Mouse (Mus musculus) yolk sac, embryonic 10.5 days (tissue): Measurements from ENCODE around the gene Sub1.
A peak's percentile ranks its signal among the peaks of the same experiment; 100 is the strongest.

Source experiments
- DNase-seq: peaks from one replicate; pipeline ENCODE4 v3.0.0-alpha.2; 2017; ENCODE audit warnings: low spot score

Sub1 gene

GRCm38 (mm10) chr15:12010602-12011044 lies 13.8 kb upstream of the Sub1 start:
- DNase-seq: no peak

GRCm38 (mm10) chr15:12009712-12010601 lies 13.2 kb upstream of the Sub1 start:
- DNase-seq: no peak

GRCm38 (mm10) chr15:12008894-12009293 lies 12.1 kb upstream of the Sub1 start:
- DNase-seq: no peak

GRCm38 (mm10) chr15:12007971-12008800 lies 11.4 kb upstream of the Sub1 start:
- no peak for DNase-seq

- DNase-seq: no peak
Observed at GRCm38 (mm10) chr15:12007421-12007820, 10.6 kb upstream of the Sub1 start.

- DNase-seq: no peak
Observed at GRCm38 (mm10) chr15:12006169-12006568, 9.4 kb upstream of the Sub1 start.

- DNase-seq: peak; percentile 90
Observed at GRCm38 (mm10) chr15:11995815-11996201, 975 bp downstream of the Sub1 start.

GRCm38 (mm10) chr15:11994921-11995814 lies 1.6 kb downstream of the Sub1 start:
- DNase-seq: peak; percentile 73

GRCm38 (mm10) chr15:11994006-11994405 lies 2.8 kb downstream of the Sub1 start:
- no peak for DNase-seq

GRCm38 (mm10) chr15:11991552-11992113 lies 5.2 kb downstream of the Sub1 start:
- no peak for DNase-seq

- no peak for DNase-seq
Observed at GRCm38 (mm10) chr15:11988580-11988979, 8.2 kb downstream of the Sub1 start.

GRCm38 (mm10) chr15:11987892-11988291 lies 8.9 kb downstream of the Sub1 start:
- no peak for DNase-seq

- no peak for DNase-seq
Observed at GRCm38 (mm10) chr15:11981985-11982384, 14.8 kb downstream of the Sub1 start.

GRCm38 (mm10) chr15:11981501-11981900 lies 15.3 kb downstream of the Sub1 start:
- DNase-seq: no peak

- no peak for DNase-seq
Observed at GRCm38 (mm10) chr15:11978175-11978574, 18.6 kb downstream of the Sub1 start.

- DNase-seq: no peak
Observed at GRCm38 (mm10) chr15:11977071-11977470, 19.7 kb downstream of the Sub1 start.

- no peak for DNase-seq
Observed at GRCm38 (mm10) chr15:11975836-11976235, 20.9 kb downstream of the Sub1 start.

GRCm38 (mm10) chr15:11971854-11972420 lies 24.8 kb downstream of the Sub1 start:
- peak; percentile 50 for DNase-seq

- DNase-seq: no peak
Observed at GRCm38 (mm10) chr15:11970621-11971020, 26.2 kb downstream of the Sub1 start.

- DNase-seq: no peak
Observed at GRCm38 (mm10) chr15:11968851-11969250, 27.9 kb downstream of the Sub1 start.

GRCm38 (mm10) chr15:11966367-11966766 lies 30.4 kb downstream of the Sub1 start:
- no peak for DNase-seq
